Mouse (Mus musculus) thymus, postnatal 10 days (tissue): ENCODE data around the gene Gna14.

Experiments
- DNase-seq, 2 experiments: peaks; one replicate each; pipeline ENCODE4 v3.0.0; 2021; ENCODE audit warnings: low spot score in 2 of 2

Gna14 gene

GRCm38 (mm10) chr19:16593256-16593974 is 157.9 kb downstream of the Gna14 start:
- DNase-seq, result no peak

GRCm38 (mm10) chr19:16593975-16594317 is 158.4 kb downstream of the Gna14 start:
- no peak for DNase-seq

GRCm38 (mm10) chr19:16597216-16597615 is 161.7 kb downstream of the Gna14 start:
- no peak for DNase-seq

DNA sequence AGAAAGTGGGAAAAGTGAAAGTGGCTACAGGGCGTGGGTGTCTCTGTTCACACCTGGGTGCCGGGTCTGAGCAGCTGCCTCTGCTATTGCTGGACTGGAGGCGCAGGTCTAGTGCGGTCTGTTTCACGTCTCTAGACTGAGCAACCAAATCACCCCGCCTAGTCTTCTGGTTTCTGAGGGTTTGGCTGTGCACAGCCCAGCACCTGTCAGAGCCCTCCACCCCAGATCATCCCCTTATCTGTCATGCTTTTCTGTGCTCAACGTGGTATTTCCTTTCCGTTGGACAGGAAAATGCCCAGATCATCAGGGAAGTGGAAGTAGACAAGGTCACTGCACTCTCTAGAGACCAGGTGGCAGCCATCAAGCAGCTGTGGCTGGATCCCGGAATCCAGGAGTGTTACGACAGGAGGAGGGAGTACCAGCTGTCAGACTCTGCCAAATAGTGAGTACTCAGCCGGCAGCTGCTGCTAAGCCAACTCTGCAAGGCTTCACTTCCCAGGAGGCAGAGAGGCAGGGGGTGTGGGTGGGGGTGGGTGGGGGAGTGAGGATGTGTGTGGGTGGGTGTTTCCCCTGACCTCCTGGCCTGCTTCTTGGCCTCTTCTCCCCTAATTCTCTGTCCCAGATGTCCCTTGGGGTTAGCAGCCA is 163.2 kb downstream of the Gna14 start:
- no peak for DNase-seq

- peak; percentile 11 to 73 for DNase-seq
Observed at GRCm38 (mm10) chr19:16599298-16599970, 163.9 kb downstream of the Gna14 start.

DNA sequence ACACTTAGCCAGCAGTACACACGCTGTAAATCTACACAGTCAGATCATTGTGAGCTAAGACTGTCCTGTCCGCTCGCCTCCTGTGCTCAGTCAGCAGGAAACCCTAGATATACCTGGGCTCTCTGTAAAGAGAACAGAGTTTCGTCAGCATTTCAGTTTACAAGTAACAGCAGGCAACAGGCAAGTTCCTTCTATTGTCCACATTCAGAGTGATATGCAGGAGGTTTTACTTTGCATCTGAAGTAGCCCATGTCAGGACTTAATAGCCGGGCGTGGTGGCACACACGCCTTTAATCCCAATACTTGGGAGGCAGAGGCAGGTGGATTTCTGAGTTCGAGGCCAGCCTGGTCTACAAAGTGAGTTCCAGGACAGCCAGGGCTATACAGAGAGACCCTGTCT is 166.5 kb downstream of the Gna14 start:
- no peak for DNase-seq

GRCm38 (mm10) chr19:16607634-16608033 is 172.1 kb downstream of the Gna14 start:
- DNase-seq, result no peak

GRCm38 (mm10) chr19:16623154-16623553 is 187.6 kb downstream of the Gna14 start:
- no peak for DNase-seq

DNA sequence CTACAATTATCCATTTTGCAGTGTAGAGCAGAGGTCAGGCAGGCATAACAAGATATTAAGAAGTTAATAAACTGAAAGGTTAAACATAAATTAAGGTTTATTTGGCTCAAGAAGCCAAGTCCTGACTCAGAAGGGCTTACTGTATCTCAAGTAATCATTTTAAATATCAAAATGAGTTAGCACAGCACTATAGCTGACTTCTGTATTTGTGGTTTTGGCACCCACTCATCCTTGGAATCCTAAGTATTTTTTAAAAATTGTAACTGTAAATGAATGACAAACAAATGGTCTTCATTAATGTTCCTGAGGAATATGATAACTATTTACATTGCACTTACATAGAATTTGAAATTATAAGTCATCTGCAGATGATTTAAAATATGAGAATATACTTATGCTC is 189.4 kb downstream of the Gna14 start:
- DNase-seq, result no peak

DNA sequence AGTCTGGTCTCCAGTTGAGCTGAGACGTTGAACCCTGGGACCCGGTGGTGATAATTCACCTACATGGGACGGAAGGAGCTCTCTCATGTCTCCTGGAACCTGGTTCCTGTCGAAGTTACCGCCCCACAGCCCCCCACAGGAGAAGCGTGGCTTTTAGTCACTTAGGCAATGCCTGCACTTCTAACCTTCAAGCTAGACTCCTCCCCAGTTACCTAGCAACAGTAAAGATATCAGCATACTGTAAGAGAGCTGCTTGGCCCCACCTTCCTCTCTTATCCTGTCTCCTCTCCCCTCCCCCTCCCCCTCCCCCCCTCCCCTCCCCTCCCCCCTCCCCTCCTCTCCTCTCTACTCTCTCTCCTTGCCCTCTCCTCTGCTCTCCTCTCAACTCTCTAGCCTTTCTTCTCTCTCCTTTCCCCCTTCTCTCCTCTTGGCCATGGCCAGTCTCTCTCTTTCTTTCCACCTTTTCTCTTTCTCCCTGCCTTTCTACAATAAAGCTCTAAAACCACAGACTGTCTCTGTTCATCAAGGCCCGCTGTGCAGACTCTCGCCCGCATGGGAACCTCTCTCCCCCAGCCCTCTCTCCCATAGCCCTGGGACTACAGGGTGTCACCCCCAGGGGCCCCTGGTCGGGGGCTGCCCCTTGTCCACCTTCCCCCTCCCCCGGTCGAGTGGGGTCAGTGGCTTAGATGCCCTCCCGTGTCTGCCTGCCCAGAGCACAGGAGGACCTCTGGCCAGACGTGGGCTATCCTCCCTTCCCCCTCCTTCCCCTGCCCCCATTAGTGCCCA is 190.2 kb downstream of the Gna14 start:
- DNase-seq, result no peak
